Mouse (Mus musculus) layer of hippocampus, adult 8-10 months (tissue): Measurements from ENCODE around the gene Sytl5. TPM values are rescaled to one million over a fixed set of nuclear protein-coding genes. Genes with fewer than 3 reads are reported as not detected.

ENCODE experiments used
- DNase-seq, 2 experiments: peaks; one replicate each; pipeline ENCODE4 v3.0.0; 2022; ENCODE audit warnings: low spot score in 2 of 2
- total RNA-seq, 4 experiments: library from RNA; stranded (reverse); gene quantifications; 2 replicates each; pipeline ENCODE4 v1.2.4; 2022

The Sytl5 gene
- 1 to 10 TPM; 5.2 to 8.2 (median 6.7) TPM for total RNA-seq

GRCm38 (mm10) chrX:9885322-9885721 lies at the start of gene Sytl5:
Gene Sytl5 (plus strand): TSS chrX:9885622.
- no peak for DNase-seq

GRCm38 (mm10) chrX:9846628-9847027 lies 38.8 kb upstream of the Sytl5 start, which contains the start of gene Hypm:
Gene Hypm (plus strand): TSS chrX:9846928.
- no peak for DNase-seq

- DNase-seq: no peak
Observed at GRCm38 (mm10) chrX:9849403-9849802, 36.0 kb upstream of the Sytl5 start, which contains the start of gene H2al3. Gene H2al3 (plus strand): TSS chrX:9849703.

GRCm38 (mm10) chrX:9861859-9862258 lies 23.6 kb upstream of the Sytl5 start:
- no peak for DNase-seq

- DNase-seq: no peak
Observed at GRCm38 (mm10) chrX:9875519-9875918, 9.9 kb upstream of the Sytl5 start.

- no peak for DNase-seq
Observed at GRCm38 (mm10) chrX:9909572-9909971, 24.1 kb downstream of the Sytl5 start.

GRCm38 (mm10) chrX:9933839-9934238 lies 48.4 kb downstream of the Sytl5 start:
- DNase-seq: no peak

- DNase-seq: no peak
Observed at GRCm38 (mm10) chrX:9984094-9984669, 98.8 kb downstream of the Sytl5 start.

- no peak for DNase-seq
Observed at GRCm38 (mm10) chrX:10000718-10001117, 115.3 kb downstream of the Sytl5 start.

GRCm38 (mm10) chrX:10005946-10006345 lies 120.5 kb downstream of the Sytl5 start:
- no peak for DNase-seq

GRCm38 (mm10) chrX:10007675-10008270 lies 122.4 kb downstream of the Sytl5 start:
- DNase-seq: no peak

GRCm38 (mm10) chrX:10010202-10010601 lies 124.8 kb downstream of the Sytl5 start:
- no peak for DNase-seq

GRCm38 (mm10) chrX:10034666-10035065 lies 149.2 kb downstream of the Sytl5 start:
- no peak for DNase-seq

Other genes starting within 250 kb of the Sytl5 start
- 100 to 1,000 TPM; 120 to 138 (median 124) TPM for gene Dynlt3, start 222.6 kb upstream of the Sytl5 start, total RNA-seq
- not detected for gene Hypm, start 38.7 kb upstream of the Sytl5 start, total RNA-seq
- not detected for gene H2al3, start 35.9 kb upstream of the Sytl5 start, total RNA-seq
- gene Srpx, start 232.1 kb downstream of the Sytl5 start, total RNA-seq: under 1 TPM in 3 of 4 experiments, not detected in 1; 0.35 to 0.70 (median 0.64) TPM